Mouse (Mus musculus) hindbrain, embryonic 15.5 days (tissue): Measurements from ENCODE around the gene Tpk1. TPM values are rescaled to one million over a fixed set of nuclear protein-coding genes. Genes with fewer than 3 reads are reported as not detected.
"Not testable (repeated sequence)": the region's sequence is repeated elsewhere in the genome, so short reads cannot be mapped to it uniquely, and the experiment has no call there.

Source experiments
- ATAC-seq: fragments of 200-750 bp; cut with Nextera tagmentation; 2 replicates; pipeline ENCODE4 v1.8.0; 2017; ENCODE audit warnings: low read depth, moderate number of reproducible peaks, moderate TSS enrichment; ENCODE audit not compliant: low FRiP score
- H3K27ac ChIP-seq: fragments of 300-500 bp; sonication (generic); replicated peaks from 2 replicates; pipeline ENCODE4 v1.5.1; 2015; ENCODE audit warnings: mild to moderate bottlenecking, inconsistent platforms
- H3K27me3 ChIP-seq: fragments of 300-500 bp; sonication (generic); 2 replicates; pipeline ENCODE4 v1.6.1; 2015; ENCODE audit warnings: control low read depth, inconsistent platforms
- H3K36me3 ChIP-seq: fragments of 300-500 bp; sonication (generic); 2 replicates; pipeline ENCODE4 v1.6.1; 2015; ENCODE audit warnings: control low read depth, inconsistent platforms
- H3K4me1 ChIP-seq: fragments of 300-500 bp; sonication (generic); replicated peaks from 2 replicates; pipeline ENCODE4 v1.6.1; 2015; ENCODE audit warnings: control low read depth, inconsistent platforms
- H3K4me2 ChIP-seq: fragments of 300-500 bp; sonication (generic); 2 replicates; pipeline ENCODE4 v1.6.1; 2015; ENCODE audit warnings: moderate library complexity, mild to moderate bottlenecking, inconsistent platforms
- H3K4me3 ChIP-seq: fragments of 300-500 bp; sonication (generic); 2 replicates; pipeline ENCODE4 v1.5.1; 2015; ENCODE audit warnings: mild to moderate bottlenecking, inconsistent platforms
- H3K9ac ChIP-seq: fragments of 300-500 bp; sonication (generic); 2 replicates; pipeline ENCODE4 v1.6.1; 2015; ENCODE audit warnings: inconsistent platforms
- H3K9me3 ChIP-seq: fragments of 300-500 bp; sonication (generic); 2 replicates; pipeline ENCODE4 v1.6.1; 2016; ENCODE audit warnings: control low read depth, inconsistent platforms
- WGBS: fragments of 180-500 bp; shearing (Covaris S2); methylation state at CpG from one replicate; pipeline ENCODE4 v1.1.7; 2015; 5-methylcytosine and 5-hydroxymethylcytosine counted together
- polyA plus RNA-seq: library from polyadenylated mRNA; unstranded; fragments of >200 nt; fragmentation: Nextera tagmentation; extraction: Ambion mirVana; gene quantifications from 2 replicates; pipeline ENCODE4 v1.2.1, GENCODE M21; 2015

The Tpk1 gene
- polyA plus RNA-seq, 1 experiment from 2014 or later: 4.9 TPM

DNA sequence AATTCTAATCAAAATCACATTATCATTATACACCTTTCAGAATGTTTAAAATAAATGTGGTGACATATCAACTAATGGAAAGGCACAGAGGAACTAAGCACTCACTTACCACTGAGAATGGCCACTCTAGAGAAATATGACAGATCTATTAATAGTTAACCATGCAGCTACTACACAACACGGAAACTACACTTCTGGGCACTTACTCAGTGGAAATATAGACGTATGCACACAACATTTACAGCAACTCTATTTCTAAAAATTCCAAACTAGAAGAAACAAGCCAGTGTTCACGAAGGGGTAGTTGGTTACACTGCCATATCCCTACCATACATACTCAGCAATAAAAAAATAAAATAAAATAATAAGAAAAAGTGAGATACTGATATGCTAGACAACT lies 28.0 kb downstream of the Tpk1 start:
- no peak overlapping the region for H3K9ac ChIP-seq
- H3K27me3 ChIP-seq: no peaks in the 10 kb centered on the region
- no peak overlapping the region for H3K4me2 ChIP-seq
- H3K9me3 ChIP-seq: no peaks in the 10 kb centered on the region
- WGBS: 87% methylated on average over 3 of the region's 3 CpGs
- no peak overlapping the region for H3K4me3 ChIP-seq
- no peaks in the 10 kb centered on the region for H3K4me1 ChIP-seq
- no peaks in the 10 kb centered on the region for H3K36me3 ChIP-seq
- no peak overlapping the region for H3K27ac ChIP-seq
- ATAC-seq: no peak

DNA sequence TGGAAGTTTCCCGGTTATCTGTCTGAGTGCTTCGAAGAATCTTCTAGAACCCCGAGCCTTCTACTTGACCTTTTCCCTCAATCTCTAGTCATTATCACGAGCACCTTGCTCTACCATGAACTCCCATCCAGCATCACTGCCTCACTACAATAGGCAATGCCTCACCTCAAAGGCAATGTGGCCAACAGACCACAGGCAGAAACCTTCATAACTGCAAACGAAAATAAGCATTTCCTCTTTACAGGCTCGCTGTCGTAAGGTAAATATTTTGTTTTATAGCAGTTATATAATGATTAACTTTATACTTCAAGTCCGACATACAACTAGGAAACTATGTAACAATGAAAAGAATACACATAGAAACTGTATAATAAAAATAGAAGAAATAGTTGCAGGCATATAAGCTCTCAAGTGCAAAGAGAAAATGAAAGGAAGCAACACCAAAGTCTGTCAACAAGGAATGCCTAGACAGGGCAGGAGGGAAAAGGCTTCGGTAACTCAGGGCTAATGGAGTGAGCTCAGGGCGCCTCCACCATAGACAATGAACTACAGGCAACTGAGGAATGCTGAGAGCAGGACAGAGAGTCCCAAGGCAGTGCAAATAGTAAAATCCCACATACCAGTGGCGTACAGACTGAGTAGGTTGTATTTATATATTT lies 29.0 kb downstream of the Tpk1 start:
- Histone ChIP-seq H3K27ac (no peak overlapping the region), H3K9me3 (no peaks in the 10 kb centered on the region), H3K4me2 (no peak overlapping the region), H3K9ac (no peak overlapping the region), H3K4me1 (no peaks in the 10 kb centered on the region), H3K27me3 (no peaks in the 10 kb centered on the region), H3K36me3 (no peaks in the 10 kb centered on the region), H3K4me3 (no peak overlapping the region)
- WGBS: 90% methylated on average over 11 of the region's 11 CpGs
- no peak for ATAC-seq

DNA sequence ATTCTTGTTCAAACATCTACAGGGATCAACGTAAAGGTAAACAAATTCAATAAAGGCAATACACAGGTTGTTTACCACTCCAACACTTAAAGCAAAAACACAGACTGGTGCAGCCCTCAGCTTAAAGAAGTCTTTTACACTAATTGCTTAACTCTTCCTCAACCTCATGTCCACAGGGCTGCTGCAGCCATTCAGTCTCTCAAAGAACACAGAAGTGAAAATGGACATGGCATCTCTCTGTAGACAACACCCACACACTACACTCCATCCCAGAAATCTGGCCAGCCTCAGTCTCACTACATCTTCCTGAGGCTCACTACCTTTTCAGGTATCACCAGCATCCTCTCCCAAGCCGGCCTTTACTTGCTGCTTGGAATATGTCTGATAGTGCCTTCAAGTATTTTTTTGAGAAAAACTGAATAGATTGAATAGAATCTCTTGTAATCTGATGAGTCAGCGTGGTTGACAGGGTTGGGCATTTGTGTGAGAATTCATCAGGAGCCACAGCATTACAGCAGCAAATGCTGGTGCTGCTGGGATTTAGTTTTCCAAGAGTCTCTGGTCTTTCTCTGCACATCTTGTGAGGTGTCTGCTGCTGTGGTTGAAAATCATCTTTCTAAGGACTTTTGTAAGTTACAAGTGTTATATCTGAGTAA lies 32.6 kb downstream of the Tpk1 start:
- no peak overlapping the region for H3K4me2 ChIP-seq
- H3K9ac ChIP-seq: no peak overlapping the region
- no peak overlapping the region for H3K27ac ChIP-seq
- no peak for ATAC-seq
- H3K27me3 ChIP-seq: no peaks in the 10 kb centered on the region
- H3K4me1 ChIP-seq: no peaks in the 10 kb centered on the region
- H3K4me3 ChIP-seq: no peak overlapping the region
- H3K36me3 ChIP-seq: no peaks in the 10 kb centered on the region
- 89% methylated on average over 3 of the region's 3 CpGs for WGBS
- no peaks in the 10 kb centered on the region for H3K9me3 ChIP-seq

DNA sequence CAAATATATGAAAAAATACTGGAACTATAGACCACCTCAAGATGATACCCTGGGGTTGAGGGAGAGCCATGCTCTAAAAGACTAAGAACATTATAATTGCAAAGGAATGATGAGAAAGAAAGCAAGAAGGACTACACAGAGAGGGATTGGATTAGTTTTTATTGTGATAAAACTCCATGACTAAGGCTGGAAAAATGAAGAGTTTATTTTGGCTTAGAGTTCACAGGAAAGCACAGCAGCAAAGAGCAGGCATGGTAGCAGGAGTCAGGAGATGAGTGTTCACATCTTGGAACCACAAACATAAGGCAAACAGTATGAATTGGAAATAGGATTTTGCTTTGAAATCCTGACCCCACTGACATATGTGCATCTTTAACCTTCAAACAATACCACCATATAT lies 33.2 kb downstream of the Tpk1 start:
- ATAC-seq: no peak
- Histone ChIP-seq H3K36me3 (no peaks in the 10 kb centered on the region), H3K4me3 (no peak overlapping the region), H3K4me1 (no peaks in the 10 kb centered on the region), H3K27ac (no peak overlapping the region), H3K9ac (no peak overlapping the region), H3K4me2 (no peak overlapping the region), H3K27me3 (no peaks in the 10 kb centered on the region), H3K9me3 (no peaks in the 10 kb centered on the region)

- H3K9ac ChIP-seq, H3K4me2 ChIP-seq, ATAC-seq, H3K4me1 ChIP-seq, H3K9me3 ChIP-seq, H3K4me3 ChIP-seq, H3K36me3 ChIP-seq, H3K27me3 ChIP-seq, H3K27ac ChIP-seq: not testable (repeated sequence)
- 96% methylated on average over 6 of the region's 6 CpGs for WGBS
These were observed 42.6 kb downstream of the Tpk1 start for GRCm38 (mm10) chr6:43623448-43623847.

DNA sequence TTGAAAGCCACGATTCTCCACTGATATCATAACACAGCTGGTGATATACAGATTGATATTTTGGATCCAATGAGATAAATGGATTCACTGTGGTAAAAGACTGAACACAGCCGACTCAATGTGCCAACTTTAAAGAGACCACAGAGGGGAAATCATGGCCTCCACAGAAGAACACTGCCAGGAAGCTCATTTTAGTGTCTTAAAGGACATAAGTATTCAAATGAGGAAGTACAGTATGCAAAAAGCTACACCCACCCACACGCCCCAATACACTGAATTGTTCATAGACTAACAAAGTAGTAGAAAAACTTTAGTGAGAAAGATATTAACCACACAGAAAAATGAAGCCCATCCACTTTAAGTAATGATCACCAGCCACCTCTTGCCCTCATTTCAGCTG lies 46.8 kb downstream of the Tpk1 start:
- no peak overlapping the region for H3K4me3 ChIP-seq
- no peak overlapping the region for H3K4me2 ChIP-seq
- H3K36me3 ChIP-seq: no peaks in the 10 kb centered on the region
- no peaks in the 10 kb centered on the region for H3K27me3 ChIP-seq
- no peak overlapping the region for H3K27ac ChIP-seq
- no peak for ATAC-seq
- H3K9ac ChIP-seq: no peak overlapping the region
- H3K9me3 ChIP-seq: no peaks in the 10 kb centered on the region
- H3K4me1 ChIP-seq: no peaks in the 10 kb centered on the region
- WGBS: 81% methylated on average over 3 of the region's 3 CpGs

DNA sequence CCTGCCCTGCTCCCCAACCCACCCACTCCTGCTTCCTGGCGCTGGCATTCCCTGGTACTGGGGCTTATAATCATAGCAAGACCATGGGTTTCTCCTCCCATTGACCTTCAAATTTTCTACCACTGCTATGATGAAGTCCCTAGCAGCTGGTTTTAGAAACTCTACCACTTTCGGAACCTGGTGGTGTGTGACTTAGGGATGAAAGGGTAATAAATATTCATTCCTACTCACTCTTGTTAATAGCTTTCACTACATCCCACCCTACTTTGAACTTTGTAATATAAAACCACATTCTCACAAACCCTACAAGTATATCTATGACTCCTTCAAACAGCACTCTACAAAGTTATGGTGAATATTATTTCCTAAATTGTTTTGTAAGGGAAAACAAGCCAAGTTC lies 54.3 kb downstream of the Tpk1 start:
- H3K4me2 ChIP-seq: no peak overlapping the region
- H3K27me3 ChIP-seq: no peaks in the 10 kb centered on the region
- H3K4me3 ChIP-seq: no peak overlapping the region
- H3K27ac ChIP-seq: no peak overlapping the region
- WGBS: 85% methylated on average over 2 of the region's 2 CpGs
- no peaks in the 10 kb centered on the region for H3K9me3 ChIP-seq
- ATAC-seq: no peak
- H3K9ac ChIP-seq: no peak overlapping the region
- H3K4me1 ChIP-seq: no peaks in the 10 kb centered on the region
- no peaks in the 10 kb centered on the region for H3K36me3 ChIP-seq

DNA sequence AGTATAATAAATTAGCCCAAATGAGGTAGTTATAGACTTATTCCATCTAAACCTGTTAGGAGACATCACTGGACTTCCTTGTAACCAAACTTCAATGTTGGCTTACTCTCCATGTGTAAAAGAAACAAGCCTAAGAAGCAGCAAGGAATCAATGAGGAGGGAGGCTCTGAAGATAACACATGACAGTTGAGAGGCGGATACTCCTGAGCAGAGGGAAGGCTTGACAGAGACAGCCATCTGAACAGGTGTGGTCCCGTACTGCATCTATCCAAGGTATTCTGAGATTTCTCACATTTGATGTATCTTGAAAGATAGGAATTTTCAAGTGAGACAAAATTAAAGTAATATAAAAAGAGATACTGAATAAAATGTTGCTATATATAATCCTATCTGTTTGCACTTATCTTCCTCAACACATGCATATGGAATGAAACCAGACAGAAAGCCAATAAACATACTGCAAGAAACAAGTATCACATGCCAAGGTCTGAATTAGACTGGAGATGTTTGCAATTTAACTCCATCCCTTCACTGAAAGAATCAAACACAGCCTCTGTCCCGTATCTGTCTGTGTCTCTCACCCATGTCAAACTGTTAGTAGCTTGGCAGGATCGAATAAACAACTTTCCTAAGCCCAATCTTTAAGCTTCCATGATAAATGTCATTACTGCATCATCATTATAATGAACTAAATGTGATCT lies 75.1 kb downstream of the Tpk1 start:
- Histone ChIP-seq H3K27ac (no peak overlapping the region), H3K36me3 (no peaks in the 10 kb centered on the region), H3K4me2 (no peak overlapping the region), H3K27me3 (no peaks in the 10 kb centered on the region), H3K9ac (no peak overlapping the region), H3K4me1 (no peaks in the 10 kb centered on the region), H3K4me3 (no peak overlapping the region), H3K9me3 (no peaks in the 10 kb centered on the region)
- 85% methylated on average over 4 of the region's 4 CpGs for whole genome bisulfite sequencing
- no peak for ATAC-seq

DNA sequence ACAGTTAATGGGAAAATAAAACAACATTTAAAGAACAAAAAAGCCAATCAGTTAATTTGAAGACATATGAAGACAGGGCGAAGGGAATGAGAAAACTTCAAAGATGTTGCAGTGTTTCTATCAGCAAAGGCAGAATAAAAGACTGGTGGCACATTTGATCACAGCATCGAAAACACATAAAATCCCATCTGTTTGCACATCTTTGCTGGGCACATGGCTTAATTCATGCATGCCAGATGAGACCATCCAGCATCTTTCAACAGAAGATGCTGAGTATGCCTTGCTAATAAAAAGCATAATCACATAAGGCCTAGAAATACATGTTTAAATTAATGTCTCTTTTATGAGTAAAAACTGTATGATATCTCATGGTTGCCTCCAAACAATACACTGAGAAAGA lies 80.8 kb downstream of the Tpk1 start:
- no peaks in the 10 kb centered on the region for H3K36me3 ChIP-seq
- ATAC-seq: no peak

DNA sequence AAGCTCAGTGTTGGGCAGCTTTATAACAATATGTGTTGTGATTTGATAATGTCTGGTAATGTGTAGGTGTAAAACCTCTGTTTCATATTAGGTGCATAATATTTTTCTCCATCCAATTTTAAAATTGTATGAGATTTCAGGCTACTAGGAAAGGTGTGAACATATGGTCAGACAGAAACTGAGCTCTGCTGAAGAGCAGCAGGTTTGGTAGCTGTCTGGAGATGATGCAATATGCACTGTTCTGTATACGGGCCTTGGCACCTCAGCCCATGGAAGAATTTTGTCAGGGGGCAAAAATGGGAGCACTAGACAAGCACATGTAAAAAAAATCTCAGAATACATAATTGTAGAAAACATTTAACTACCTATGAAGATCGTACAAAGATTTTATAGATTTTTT lies 84.3 kb downstream of the Tpk1 start:
- Histone ChIP-seq H3K9ac (no peak overlapping the region), H3K9me3 (no peaks in the 10 kb centered on the region), H3K36me3 (no peaks in the 10 kb centered on the region), H3K4me1 (no peaks in the 10 kb centered on the region), H3K27me3 (no peaks in the 10 kb centered on the region), H3K4me2 (no peak overlapping the region), H3K27ac (no peak overlapping the region), H3K4me3 (no peak overlapping the region)
- no peak for ATAC-seq
- 91% methylated on average over 2 of the region's 2 CpGs for WGBS

More for the DNA sequence above, 80.8 kb downstream of the Tpk1 start:
- H3K27ac ChIP-seq: no peak overlapping the region
- 83% methylated on average over 2 of the region's 2 CpGs for WGBS
- no peaks in the 10 kb centered on the region for H3K27me3 ChIP-seq
- H3K4me2 ChIP-seq: no peak overlapping the region
- no peaks in the 10 kb centered on the region for H3K4me1 ChIP-seq
- no peak overlapping the region for H3K9ac ChIP-seq
- no peak overlapping the region for H3K4me3 ChIP-seq
- H3K9me3 ChIP-seq: no peaks in the 10 kb centered on the region

DNA sequence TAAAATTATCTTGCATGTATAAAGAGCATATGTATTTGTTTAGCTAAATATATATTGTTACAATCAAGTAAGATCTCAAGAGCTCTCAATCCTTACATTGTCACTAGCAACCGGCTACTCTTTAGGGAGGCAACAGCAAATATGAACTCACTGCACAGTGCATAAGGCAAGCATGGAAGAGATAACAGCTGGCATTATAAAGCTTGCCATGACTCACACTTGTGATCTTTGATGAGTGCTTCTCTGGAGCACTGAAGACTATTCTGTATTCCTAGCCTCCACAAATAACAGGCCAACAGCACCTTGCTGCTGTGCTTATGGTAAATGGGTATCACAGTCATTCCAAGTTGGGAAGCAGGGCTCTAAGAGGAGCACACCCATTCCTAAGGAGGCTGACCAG lies 98.2 kb downstream of the Tpk1 start:
- no peak overlapping the region for H3K9ac ChIP-seq
- no peak overlapping the region for H3K27ac ChIP-seq
- no peaks in the 10 kb centered on the region for H3K4me1 ChIP-seq
- no peak for ATAC-seq
- no peak overlapping the region for H3K4me2 ChIP-seq
- WGBS: 89% methylated on average over 1 of the region's 1 CpGs
- no peaks in the 10 kb centered on the region for H3K36me3 ChIP-seq
- no peak overlapping the region for H3K4me3 ChIP-seq
- no peaks in the 10 kb centered on the region for H3K27me3 ChIP-seq
- no peaks in the 10 kb centered on the region for H3K9me3 ChIP-seq

GRCm38 (mm10) chr6:43562474-43562873 lies 103.6 kb downstream of the Tpk1 start:
- ATAC-seq: no peak
- no peaks in the 10 kb centered on the region for H3K4me1 ChIP-seq
- WGBS: 72% methylated on average over 4 of the region's 4 CpGs

More at GRCm38 (mm10) chr6:43562474-43562873, 103.6 kb downstream of the Tpk1 start:
- Histone ChIP-seq H3K4me2 (no peak overlapping the region), H3K9me3 (no peaks in the 10 kb centered on the region), H3K27me3 (no peaks in the 10 kb centered on the region), H3K27ac (no peak overlapping the region), H3K4me3 (no peak overlapping the region), H3K9ac (no peak overlapping the region), H3K36me3 (no peaks in the 10 kb centered on the region)
